Mouse (Mus musculus): ENCODE data around the gene Srgap2.

DNA sequence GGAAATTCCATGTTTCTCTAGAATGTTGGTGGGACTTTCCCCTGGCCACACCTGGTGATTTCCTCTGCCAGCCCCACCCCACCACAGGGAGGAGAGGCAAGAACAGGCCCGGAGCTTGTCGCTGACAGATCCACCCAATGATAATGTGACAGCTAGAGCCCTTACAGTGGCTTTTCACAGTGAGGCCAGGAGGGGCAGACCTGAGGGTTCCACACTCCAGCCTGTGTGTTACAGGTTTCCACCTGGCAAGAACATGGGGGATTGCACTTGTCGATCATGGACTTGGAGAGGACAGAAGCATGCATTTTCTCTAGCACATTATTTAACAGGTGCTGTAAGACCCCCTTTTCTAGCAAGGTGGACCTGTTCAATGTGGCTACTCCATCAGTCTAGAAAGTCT is 246.9 kb downstream of the Srgap2 start:
- peak; percentile 13; the same call in 1 of the 2 replicates for TF ChIP-seq CTCF (IDR thresholded peaks at IDR 0.05; ENCODE audit: low read depth, low read length)
- no peak for TF ChIP-seq POLR2A (IDR thresholded peaks at IDR 0.05; ENCODE audit: extremely low read depth, insufficient read depth, low read length)
